ENCODE assay signal across 14 mouse cellular contexts in the genomic region with DNA sequence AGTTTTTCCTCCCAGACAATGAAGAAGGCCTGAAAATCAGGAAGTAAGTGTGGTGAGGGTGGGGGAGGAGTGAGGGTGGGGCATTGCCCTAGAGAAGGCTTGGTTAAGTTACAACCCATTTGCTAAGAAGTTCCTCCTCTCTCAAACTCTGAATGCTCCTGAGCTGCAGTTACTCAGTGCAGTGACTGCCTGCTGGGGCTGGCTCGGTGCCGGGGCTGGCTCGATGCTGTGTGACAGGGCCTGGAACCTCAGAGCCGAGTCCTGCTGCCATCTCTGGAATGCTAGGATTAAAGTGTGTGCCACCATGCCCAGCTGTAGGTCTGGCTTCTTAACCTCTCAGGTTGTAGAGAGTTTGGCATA. TPM values are rescaled to one million over a fixed set of nuclear protein-coding genes. Genes with fewer than 3 reads are reported as not detected.
DNase-seq lines count a peak whose midpoint lies in the region; ATAC-seq lines count a peak whose summit lies in the region.
"Had no signal": no experiment of that assay in that cellular context is flagged by ENCODE, and none has a peak within 500 bp of the region (broad histone marks: within the 10 kb centered on the region; RNA-seq: fewer than 3 reads in every experiment).

No protein-coding gene starts in this region.

- peak; percentile 58 for ATAC-seq in granulocyte monocyte progenitor cell, adult 5-6 weeks (replicated peaks; ENCODE audit: poor library complexity, severe bottlenecking)
- no peak for ATAC-seq in CD4-positive, CD25-positive, alpha-beta regulatory T cell, adult 4 months
- ATAC-seq in inflammation-experienced regulatory T-cells, adult 6 months, result no peak
- ATAC-seq: intestine, postnatal 0 days had no signal

- DNase-seq in left cerebral cortex, postnatal 4 days, result peak; percentile 35
- DNase-seq in left cerebral cortex, adult 18-20 months (ENCODE audit: low spot score in 2 of 2), result no peak
- peak; percentile 30 for DNase-seq in 3134 (ENCODE audit: extremely low read depth, insufficient read length, low spot score)
- DNase-seq in 416B (ENCODE audit: low read depth), result peak; percentile 75
- DNase-seq in adrenal gland, postnatal 14 days, result no peak
- DNase-seq: heart, adult 2 months; right cerebral cortex, postnatal 25 days had no signal

- intact Hi-C loops in left cerebral cortex, postnatal 4 days (cut with DNase I), result no loop called here

RNA-seq across cellular contexts. Expression of a gene that starts 7.6 kb away (rescaled TPM):
- total RNA-seq in left cerebral cortex, postnatal 4 days (2021), result 10 to 100 TPM; 25.5 to 25.8 TPM
- total RNA-seq in left cerebral cortex, adult 18-20 months (2021), result 10 to 100 TPM; 14.6 to 17.2 TPM
- 6.9 and 8.4 TPM in 2 replicates for total RNA-seq in granulocyte monocyte progenitor cell, adult 5-6 weeks (2014; fragmentation: Nextera tagmentation)
- 6.7 and 9.5 TPM in 2 replicates for total RNA-seq in granulocyte monocyte progenitor cell, adult 5-6 weeks (2017)
- polyA plus RNA-seq in CD4-positive, CD25-positive, alpha-beta regulatory T cell, adult 4 months (2017; shearing (Covaris generic)), result 10 to 100 TPM in 1 of 2 experiments, 1 to 10 TPM in 1; 6.1 to 12.7 TPM
- 1 to 10 TPM; 2.7 to 4.4 (median 4.2) TPM for polyA plus RNA-seq in inflammation-experienced regulatory T-cells, adult 6 months (2017; shearing (Covaris generic))
- total RNA-seq in adrenal gland, postnatal 14 days (2021), result 5.0 and 5.7 TPM in 2 replicates

RNA-seq across cellular contexts. Expression of a gene that starts 13.3 kb away (rescaled TPM):
- total RNA-seq in left cerebral cortex, postnatal 4 days (2021), result under 1 TPM in 1 of 2 experiments, not detected in 1; 0.78 TPM
- total RNA-seq in left cerebral cortex, adult 18-20 months (2021), result not detected
- total RNA-seq in granulocyte monocyte progenitor cell, adult 5-6 weeks (2014; fragmentation: Nextera tagmentation), result 0.41 TPM in 1 of 2 replicates, not detected in the other
- total RNA-seq in granulocyte monocyte progenitor cell, adult 5-6 weeks (2017), result not detected in 2 replicates
- polyA plus RNA-seq in CD4-positive, CD25-positive, alpha-beta regulatory T cell, adult 4 months (2017; shearing (Covaris generic)), result not detected
- not detected for polyA plus RNA-seq in inflammation-experienced regulatory T-cells, adult 6 months (2017; shearing (Covaris generic))
- total RNA-seq in adrenal gland, postnatal 14 days (2021), result 0.53 and 0.89 TPM in 2 replicates
- total RNA-seq: heart, adult 2 months; heart, postnatal 25 days; left cerebral cortex, postnatal 25 days had no signal
- polyA plus RNA-seq: heart, adult 2 months; intestine, postnatal 0 days; lung, embryonic 15.5 days had no signal

RNA-seq across cellular contexts. Expression of a gene that starts 39.2 kb away (rescaled TPM):
- 10 to 100 TPM; 48.3 to 54.7 TPM for total RNA-seq in left cerebral cortex, postnatal 4 days (2021)
- 10 to 100 TPM; 72.8 to 82.3 TPM for total RNA-seq in left cerebral cortex, adult 18-20 months (2021)
- 56.8 and 75.0 TPM in 2 replicates for total RNA-seq in granulocyte monocyte progenitor cell, adult 5-6 weeks (2014; fragmentation: Nextera tagmentation)
- 54.4 and 80.8 TPM in 2 replicates for total RNA-seq in granulocyte monocyte progenitor cell, adult 5-6 weeks (2017)
- 1,000 to 10,000 TPM; 3,771 to 6,921 TPM for polyA plus RNA-seq in CD4-positive, CD25-positive, alpha-beta regulatory T cell, adult 4 months (2017; shearing (Covaris generic))
- polyA plus RNA-seq in inflammation-experienced regulatory T-cells, adult 6 months (2017; shearing (Covaris generic)), result 1,000 to 10,000 TPM; 1,866 to 3,808 (median 3,640) TPM
- total RNA-seq in adrenal gland, postnatal 14 days (2021), result 95.6 and 167 TPM in 2 replicates

RNA-seq across cellular contexts. Expression of a gene that starts 45.8 kb away (rescaled TPM):
- 1 to 10 TPM; 6.2 to 8.1 TPM for total RNA-seq in left cerebral cortex, postnatal 4 days (2021)
- 1 to 10 TPM; 3.1 to 3.4 TPM for total RNA-seq in left cerebral cortex, adult 18-20 months (2021)
- total RNA-seq in granulocyte monocyte progenitor cell, adult 5-6 weeks (2014; fragmentation: Nextera tagmentation), result 0.21 and 2.0 TPM in 2 replicates
- total RNA-seq in granulocyte monocyte progenitor cell, adult 5-6 weeks (2017), result 0.09 TPM in 1 of 2 replicates, not detected in the other
- polyA plus RNA-seq in CD4-positive, CD25-positive, alpha-beta regulatory T cell, adult 4 months (2017; shearing (Covaris generic)), result not detected
- polyA plus RNA-seq in inflammation-experienced regulatory T-cells, adult 6 months (2017; shearing (Covaris generic)), result under 1 TPM in 2 of 3 experiments, not detected in 1; 0.05 to 0.39 TPM
- 6.0 and 8.5 TPM in 2 replicates for total RNA-seq in adrenal gland, postnatal 14 days (2021)

Comparison
In these comparisons a context has a peak if more than half of its experiments do, and no peak if none do; other contexts are left out.
1. DNase-seq: peak in left cerebral cortex, postnatal 4 days (single experiment), 3134 (single experiment) and 416B (single experiment); none in left cerebral cortex, adult 18-20 months (0 of 2) and adrenal gland, postnatal 14 days (single experiment).